Mouse (Mus musculus) olfactory bulb, adult 2 months (tissue): ENCODE results near the gene Fryl.

Experiments used
- CTCF ChIP-seq: fragments of 200-500 bp; IDR thresholded peaks from 2 replicates; pipeline ENCODE4 v1.5.1; 2012; ENCODE audit warnings: low read depth, mild to moderate bottlenecking, low read length, moderate library complexity; ENCODE audit not compliant: insufficient read depth
- POLR2A ChIP-seq: fragments of 200-500 bp; IDR thresholded peaks from 2 replicates; pipeline ENCODE4 v1.6.1; 2012; ENCODE audit warnings: mild to moderate bottlenecking, low read depth, low read length, moderate library complexity; ENCODE audit not compliant: insufficient read depth

DNA sequence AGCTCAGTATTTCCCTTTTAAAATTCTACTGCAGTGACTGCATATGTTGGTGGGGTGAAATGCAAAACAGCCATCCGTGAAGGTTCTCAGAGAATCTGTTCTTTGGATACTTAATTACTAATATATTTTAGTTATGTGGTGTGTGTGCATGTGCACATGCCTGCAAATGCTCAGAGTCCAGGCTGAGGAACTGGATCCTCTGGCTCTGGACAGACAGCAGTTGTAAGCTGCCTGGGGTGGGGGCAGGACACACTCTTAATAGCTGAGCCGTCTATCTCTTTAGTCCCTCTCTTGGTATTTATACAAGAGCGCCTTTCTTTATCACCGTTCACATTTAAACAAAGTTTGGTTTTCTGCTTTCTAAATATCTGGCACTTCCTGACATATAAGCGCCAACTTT is 199.5 kb downstream of the Fryl start:
- TF ChIP-seq CTCF: no peak
- TF ChIP-seq POLR2A: no peak
